Mouse (Mus musculus) erythroblast, embryonic 14.5 days (primary cell): ENCODE results near the gene Ptpn14. TPM values are rescaled to one million over a fixed set of nuclear protein-coding genes. Genes with fewer than 3 reads are reported as not detected.
A peak's percentile ranks its signal among the peaks of the same experiment; 100 is the strongest.

Experiments used
- H3K27me3 ChIP-seq: 2 replicates; pipeline ENCODE4 v1.6.1; 2012; ENCODE audit warnings: inconsistent platforms; ENCODE audit not compliant: control insufficient read depth
- H3K36me3 ChIP-seq: 2 replicates; pipeline ENCODE4 v1.6.1; 2012; ENCODE audit warnings: mild to moderate bottlenecking, inconsistent platforms; ENCODE audit not compliant: control insufficient read depth
- H3K4me1 ChIP-seq: 2 replicates; pipeline ENCODE4 v1.6.1; 2012; ENCODE audit warnings: inconsistent platforms; ENCODE audit not compliant: control insufficient read depth
- H3K4me3 ChIP-seq: replicated peaks from 2 replicates; pipeline ENCODE3; 2012; ENCODE audit warnings: moderate library complexity, mild to moderate bottlenecking, inconsistent platforms
- H3K9me3 ChIP-seq: 2 replicates; pipeline ENCODE4 v1.6.1; 2012; ENCODE audit warnings: low read length, inconsistent platforms, mixed read lengths; ENCODE audit not compliant: control insufficient read depth
- GATA1 ChIP-seq: IDR thresholded peaks from 2 replicates; pipeline ENCODE4 v1.6.1; 2012; ENCODE audit warnings: low read length, inconsistent platforms, mixed read lengths
- TAL1 ChIP-seq: IDR thresholded peaks from 3 replicates; pipeline ENCODE4 v1.6.1; 2012; ENCODE audit warnings: low read length, inconsistent platforms, mixed read lengths
- polyA plus RNA-seq: library from polyadenylated mRNA; stranded (reverse); fragments of >175 nt; gene quantifications from 2 replicates; pipeline ENCODE4 v1.2.3, GENCODE M21; 2012

Gene Ptpn14
- polyA plus RNA-seq, 1 experiment: not detected

GRCm38 (mm10) chr1:189860942-189861315, 132.9 kb downstream of the Ptpn14 start:
- H3K4me3 ChIP-seq: no peak overlapping the region
- H3K4me1 ChIP-seq: peaks cover 25% of the 10 kb centered on the region
- no peaks in the 10 kb centered on the region for H3K27me3 ChIP-seq
- no peak for TF ChIP-seq GATA1
- no peaks in the 10 kb centered on the region for H3K36me3 ChIP-seq
- no peaks in the 10 kb centered on the region for H3K9me3 ChIP-seq

DNA sequence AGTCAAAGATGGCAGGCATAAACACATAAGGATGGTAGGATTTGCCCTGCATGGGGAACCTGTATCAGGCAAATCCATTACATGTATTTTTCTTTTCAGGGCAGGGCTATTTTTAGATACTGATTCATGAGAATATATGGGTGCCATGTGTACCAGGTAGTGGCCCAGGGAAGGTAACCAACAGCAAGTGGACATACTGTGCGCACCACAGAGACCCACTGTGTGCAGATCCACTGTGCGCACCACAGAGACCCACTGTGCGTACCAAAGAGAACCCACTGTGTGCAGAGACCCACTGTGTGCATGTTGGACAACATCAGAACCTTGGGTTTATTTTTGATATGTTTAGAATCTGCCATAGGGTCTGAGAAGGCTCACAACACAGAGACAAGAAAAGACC, 135.7 kb downstream of the Ptpn14 start:
- Histone ChIP-seq H3K4me1 (peaks cover 43% of the 10 kb centered on the region), H3K36me3 (no peaks in the 10 kb centered on the region), H3K27me3 (no peaks in the 10 kb centered on the region), H3K4me3 (no peak overlapping the region), H3K9me3 (no peaks in the 10 kb centered on the region)
- TF ChIP-seq TAL1: no peak
- TF ChIP-seq GATA1: no peak

DNA sequence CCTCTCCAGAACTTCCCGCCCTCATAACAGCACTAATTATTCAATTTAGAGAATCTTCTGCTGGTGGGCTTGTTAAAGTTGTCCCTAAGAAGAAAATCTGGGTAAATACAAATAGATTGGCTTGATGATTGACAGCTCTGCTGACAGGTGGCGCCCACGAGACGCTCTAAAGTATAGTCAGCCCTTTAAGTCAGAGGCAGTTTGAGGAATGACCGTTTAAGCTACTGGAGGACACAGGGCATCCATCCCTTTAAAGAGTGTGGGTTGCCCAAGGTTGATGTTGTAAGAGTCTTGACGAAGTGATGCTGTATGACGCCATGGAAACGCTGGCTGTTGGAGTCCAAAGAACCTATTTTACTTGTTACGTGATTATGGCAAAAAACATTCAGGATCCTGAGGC, 136.2 kb downstream of the Ptpn14 start:
- Histone ChIP-seq H3K27me3 (no peaks in the 10 kb centered on the region), H3K4me1 (peaks cover 45% of the 10 kb centered on the region), H3K9me3 (no peaks in the 10 kb centered on the region), H3K4me3 (no peak overlapping the region), H3K36me3 (no peaks in the 10 kb centered on the region)
- TF ChIP-seq GATA1 (no peak), TAL1 (no peak)

GRCm38 (mm10) chr1:189864846-189865560, 136.9 kb downstream of the Ptpn14 start:
- Histone ChIP-seq H3K9me3 (no peaks in the 10 kb centered on the region), H3K4me1 (peaks cover 50% of the 10 kb centered on the region), H3K36me3 (no peaks in the 10 kb centered on the region), H3K4me3 (no peak overlapping the region), H3K27me3 (no peaks in the 10 kb centered on the region)
- no peak for TF ChIP-seq TAL1
- TF ChIP-seq GATA1: no peak

DNA sequence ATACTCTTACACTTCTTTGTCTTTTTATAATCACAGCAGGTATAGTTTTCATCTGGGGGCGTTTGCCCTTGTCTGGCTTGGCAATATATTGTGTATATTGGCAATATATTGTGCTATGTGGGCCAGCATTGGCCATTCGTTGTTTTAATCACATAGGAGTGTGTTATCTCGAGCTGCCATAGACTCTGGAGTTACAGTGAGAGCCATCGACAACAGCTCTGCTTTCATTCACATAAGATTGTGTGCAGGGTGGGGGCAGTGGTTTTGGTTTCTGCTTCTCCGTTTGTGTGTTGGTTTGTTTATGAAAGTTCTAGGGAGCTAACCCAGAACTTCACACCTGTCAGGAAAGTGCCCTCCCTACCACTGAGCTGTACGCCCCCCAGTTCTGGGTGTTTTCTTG, 138.6 kb downstream of the Ptpn14 start:
- H3K36me3 ChIP-seq: no peaks in the 10 kb centered on the region
- no peaks in the 10 kb centered on the region for H3K27me3 ChIP-seq
- H3K9me3 ChIP-seq: no peaks in the 10 kb centered on the region
- peak overlapping the region; percentile 42 for H3K4me3 ChIP-seq
- H3K4me1 ChIP-seq: peaks cover 54% of the 10 kb centered on the region
- no peak for TF ChIP-seq TAL1
- TF ChIP-seq GATA1: no peak

DNA sequence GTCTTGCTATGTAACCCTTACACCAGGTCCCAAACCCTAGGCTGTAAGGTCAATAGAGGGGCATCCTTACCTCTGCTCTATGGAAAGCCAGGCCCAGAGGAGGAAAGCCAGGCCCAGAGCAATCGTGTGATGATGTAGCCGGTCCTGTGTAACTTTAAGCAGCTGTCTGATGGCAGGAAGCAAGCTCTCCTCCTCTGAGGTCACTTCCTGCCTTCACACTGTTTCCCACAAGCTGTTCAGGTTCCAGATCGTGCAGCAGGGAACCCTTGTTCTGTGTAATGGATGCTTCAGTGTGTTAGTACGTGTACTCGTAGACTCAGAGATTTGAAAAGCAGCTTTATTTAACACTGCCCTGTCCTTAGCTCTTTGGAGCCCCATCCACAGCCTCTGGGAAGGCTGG, 139.0 kb downstream of the Ptpn14 start:
- no peak for TF ChIP-seq GATA1
- no peak for TF ChIP-seq TAL1
- H3K4me3 ChIP-seq: peak overlapping the region; percentile 42
- H3K4me1 ChIP-seq: peaks cover 54% of the 10 kb centered on the region
- H3K27me3 ChIP-seq: no peaks in the 10 kb centered on the region
- H3K9me3 ChIP-seq: no peaks in the 10 kb centered on the region
- H3K36me3 ChIP-seq: no peaks in the 10 kb centered on the region

GRCm38 (mm10) chr1:189867497-189867896, 139.4 kb downstream of the Ptpn14 start:
- Histone ChIP-seq H3K4me1 (peaks cover 54% of the 10 kb centered on the region), H3K9me3 (no peaks in the 10 kb centered on the region), H3K36me3 (no peaks in the 10 kb centered on the region), H3K4me3 (peak overlapping the region; percentile 42), H3K27me3 (no peaks in the 10 kb centered on the region)
- TF ChIP-seq GATA1 (no peak), TAL1 (no peak)

DNA sequence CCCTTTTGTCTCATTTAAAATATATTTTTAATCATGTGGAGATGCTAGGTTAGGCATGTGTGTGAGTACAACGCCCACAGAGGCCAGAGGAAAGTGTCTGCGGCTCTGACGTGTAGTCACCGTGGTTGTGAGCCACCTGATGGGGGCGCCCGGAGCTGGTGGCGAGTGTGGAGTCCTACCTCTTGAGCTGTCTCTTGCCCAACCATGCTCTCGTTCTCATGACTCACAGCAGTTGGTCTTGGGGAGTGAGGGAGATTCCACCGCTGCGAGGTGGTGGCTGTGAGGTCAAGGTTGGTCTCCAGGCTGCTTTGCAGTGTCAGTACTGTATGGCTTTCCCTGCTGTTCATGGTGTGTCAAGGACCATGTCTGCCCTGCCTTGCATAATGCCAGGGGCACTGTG, 140.0 kb downstream of the Ptpn14 start:
- H3K4me3 ChIP-seq: no peak overlapping the region
- TF ChIP-seq TAL1 (no peak), GATA1 (no peak)
- no peaks in the 10 kb centered on the region for H3K9me3 ChIP-seq
- peaks cover 54% of the 10 kb centered on the region for H3K4me1 ChIP-seq
- no peaks in the 10 kb centered on the region for H3K36me3 ChIP-seq
- no peaks in the 10 kb centered on the region for H3K27me3 ChIP-seq

DNA sequence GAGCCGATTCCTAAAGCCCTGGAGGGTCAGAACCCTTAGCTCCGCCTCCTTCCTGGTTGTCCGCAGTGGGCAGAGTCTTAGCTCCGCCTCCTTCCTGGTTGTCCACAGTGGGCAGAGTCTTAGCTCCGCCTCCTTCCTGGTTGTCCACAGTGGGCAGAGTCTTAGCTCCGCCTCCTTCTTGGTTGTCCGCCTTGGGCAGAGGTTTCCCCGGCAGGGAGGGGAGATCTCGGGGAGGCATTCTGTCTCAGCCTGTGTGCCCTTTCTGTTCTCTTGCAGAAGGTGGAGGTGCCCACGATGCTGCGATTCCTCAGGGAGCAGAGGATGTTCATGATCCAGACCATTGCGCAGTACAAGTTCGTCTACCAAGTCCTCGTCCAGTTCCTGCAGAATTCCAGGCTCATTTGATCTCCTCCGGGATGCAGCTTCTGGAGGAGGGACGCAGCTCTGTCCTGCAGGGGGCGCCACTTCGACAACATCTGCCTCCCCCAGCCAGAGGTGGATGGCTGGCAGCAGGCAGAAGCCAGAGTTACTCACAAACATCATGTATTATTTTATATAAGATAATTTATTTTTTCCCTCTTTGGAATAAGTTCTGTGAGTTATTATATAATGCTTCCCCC, 141.7 kb downstream of the Ptpn14 start:
- TF ChIP-seq GATA1 (no peak), TAL1 (no peak)
- Histone ChIP-seq H3K27me3 (no peaks in the 10 kb centered on the region), H3K9me3 (no peaks in the 10 kb centered on the region), H3K36me3 (no peaks in the 10 kb centered on the region), H3K4me3 (no peak overlapping the region), H3K4me1 (peaks cover 57% of the 10 kb centered on the region)
